Mouse (Mus musculus) brain, adult 2 months (tissue): ENCODE measurements around the gene Osm.

Source experiments
- DNase-seq: peaks from one replicate; pipeline ENCODE4 v3.0.0; 2011; ENCODE audit warnings: low read depth, low spot score

The Osm gene

GRCm38 (mm10) chr11:4238167-4238566 lies 1.9 kb downstream of the Osm start:
- DNase-seq = no peak

- DNase-seq = no peak
These were observed 3.5 kb downstream of the Osm start for GRCm38 (mm10) chr11:4239691-4240090.

GRCm38 (mm10) chr11:4240151-4240550 lies 3.9 kb downstream of the Osm start:
- no peak for DNase-seq

- DNase-seq = no peak
These were observed 5.0 kb downstream of the Osm start for GRCm38 (mm10) chr11:4241180-4241579.

- DNase-seq = no peak
These were observed 9.9 kb downstream of the Osm start for GRCm38 (mm10) chr11:4246126-4246525.

GRCm38 (mm10) chr11:4246623-4247022 lies 10.4 kb downstream of the Osm start:
- no peak for DNase-seq

- DNase-seq = no peak
These were observed 11.2 kb downstream of the Osm start for GRCm38 (mm10) chr11:4247201-4247959.

GRCm38 (mm10) chr11:4249151-4249550 lies 12.9 kb downstream of the Osm start:
- DNase-seq = no peak

GRCm38 (mm10) chr11:4250290-4250689 lies 14.1 kb downstream of the Osm start:
- no peak for DNase-seq

- no peak for DNase-seq
These were observed 15.2 kb downstream of the Osm start for GRCm38 (mm10) chr11:4251376-4251775.

- DNase-seq = no peak
These were observed 16.7 kb downstream of the Osm start for GRCm38 (mm10) chr11:4252886-4253285.

GRCm38 (mm10) chr11:4256846-4257607 lies 20.8 kb downstream of the Osm start, which contains the start of gene Lif:
Lif (plus strand) TSS chr11:4257557.
- DNase-seq = no peak

GRCm38 (mm10) chr11:4257756-4258155 lies 21.5 kb downstream of the Osm start:
- DNase-seq = no peak

GRCm38 (mm10) chr11:4258657-4259082 lies 22.4 kb downstream of the Osm start:
- DNase-seq = peak; percentile 76

- DNase-seq = peak; percentile 31
These were observed 24.4 kb downstream of the Osm start for GRCm38 (mm10) chr11:4260463-4261187.

GRCm38 (mm10) chr11:4261188-4261494 lies 24.9 kb downstream of the Osm start:
- peak; percentile 46 for DNase-seq

- peak; percentile 20 for DNase-seq
These were observed 25.7 kb downstream of the Osm start for GRCm38 (mm10) chr11:4261969-4262368.

GRCm38 (mm10) chr11:4262847-4263246 lies 26.6 kb downstream of the Osm start:
- DNase-seq = no peak

- DNase-seq = no peak
These were observed 27.1 kb downstream of the Osm start for GRCm38 (mm10) chr11:4263296-4263695.

GRCm38 (mm10) chr11:4264066-4264465 lies 27.8 kb downstream of the Osm start:
- no peak for DNase-seq

GRCm38 (mm10) chr11:4266271-4267201 lies 30.3 kb downstream of the Osm start:
- peak; percentile 16 for DNase-seq
